ENCODE assay signal across 10 mouse cellular contexts in the genomic region with DNA sequence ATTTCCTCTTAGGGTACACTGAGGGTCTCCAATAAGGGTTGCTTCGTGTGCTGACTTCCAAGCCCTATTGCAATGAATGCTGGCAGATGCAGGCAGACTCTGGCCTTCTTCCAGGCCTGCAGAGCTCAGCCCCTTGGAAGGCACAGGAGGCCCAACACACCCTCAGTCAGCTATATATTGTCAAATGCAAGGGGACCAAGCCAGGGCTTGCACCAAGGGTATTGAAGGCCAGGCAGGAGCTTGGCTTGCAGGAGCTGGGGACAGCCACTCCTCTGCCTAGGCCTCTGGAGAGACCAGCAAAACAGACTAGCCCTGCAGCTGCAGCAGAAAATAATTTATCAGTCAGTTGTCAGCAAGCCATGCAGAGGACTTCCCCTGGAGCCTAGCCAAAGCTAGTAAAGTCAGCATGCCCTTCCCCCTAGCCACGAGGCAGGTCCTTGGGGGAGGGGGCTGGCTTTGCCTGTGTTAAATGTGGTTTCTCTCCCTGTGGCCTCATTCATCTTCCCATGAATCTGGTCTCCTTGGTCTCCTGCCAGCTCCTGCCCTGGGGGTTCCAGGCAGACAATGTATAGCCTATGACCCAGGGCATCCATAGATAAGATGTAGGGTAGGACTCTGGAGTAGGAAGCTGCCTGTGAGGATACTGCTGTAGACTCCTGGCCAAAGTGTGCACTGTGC. TPM values are rescaled to one million over a fixed set of nuclear protein-coding genes. Genes with fewer than 3 reads are reported as not detected.
DNase-seq lines count a peak whose midpoint lies in the region.
"Had no signal": no experiment of that assay in that cellular context is flagged by ENCODE, and none has a peak within 500 bp of the region (broad histone marks: within the 10 kb centered on the region; RNA-seq: fewer than 3 reads in every experiment).

No protein-coding gene starts in this region.

- WGBS in limb, embryonic 10.5 days, result 43% methylated on average over 2 of the region's 2 CpGs

- peak; percentile 12 for DNase-seq in gastrocnemius, postnatal 10 days
- no peak for DNase-seq in gastrocnemius, postnatal 25 days
- peak; percentile 3 for DNase-seq in ovary, postnatal 14 days (ENCODE audit: low spot score)
- DNase-seq in ovary, postnatal 36 days (ENCODE audit: low spot score), result no peak
- peak; percentile 56 for DNase-seq in limb, embryonic 10.5 days (ENCODE audit: low spot score)
- peak; percentile 35 for DNase-seq in yolk sac, embryonic 10.5 days (ENCODE audit: low spot score)
- no peak for DNase-seq in frontal cortex, postnatal 36 days (ENCODE audit: low spot score in 2 of 2)
- DNase-seq in lung, postnatal 25 days (ENCODE audit: low spot score), result no peak
- DNase-seq: cerebellum, adult 8-10 months had no signal

- H3K27ac ChIP-seq in limb, embryonic 10.5 days, result peak overlapping the region; percentile 39; the same call in 1 of the 2 replicates

- H3K4me3 ChIP-seq in limb, embryonic 10.5 days, result no peak overlapping the region
- H3K4me3 ChIP-seq: myocyte had no signal

- H3K27me3 ChIP-seq in limb, embryonic 10.5 days (ENCODE audit: low read depth, poor library complexity, severe bottlenecking), result peaks cover 15% of the 10 kb centered on the region; the same call in 1 of the 2 replicates

- no peaks in the 10 kb centered on the region for H3K9me3 ChIP-seq in limb, embryonic 10.5 days (replicated peaks)

- H3K4me1 ChIP-seq in limb, embryonic 10.5 days, result peaks cover 45% of the 10 kb centered on the region

- no peaks in the 10 kb centered on the region for H3K36me3 ChIP-seq in limb, embryonic 10.5 days

RNA-seq across cellular contexts. Expression of a gene that starts 43.6 kb away (rescaled TPM):
- 1 to 10 TPM; 1.5 to 2.5 TPM for total RNA-seq in gastrocnemius, postnatal 10 days (2021)
- total RNA-seq in gastrocnemius, postnatal 25 days (2021), result under 1 TPM in 1 of 2 experiments, not detected in 1; 0.19 TPM
- 61.8 and 91.8 TPM in 2 replicates for polyA plus RNA-seq in limb, embryonic 10.5 days (2016; fragmentation: Nextera tagmentation; extraction: Ambion mirVana)

Comparison
In these comparisons a context has a peak if more than half of its experiments do, and no peak if none do; other contexts are left out.
1. DNase-seq: peak in gastrocnemius, postnatal 10 days (single experiment), ovary, postnatal 14 days (single experiment), limb, embryonic 10.5 days (single experiment) and yolk sac, embryonic 10.5 days (single experiment); none in gastrocnemius, postnatal 25 days (single experiment), ovary, postnatal 36 days (single experiment), frontal cortex, postnatal 36 days (0 of 2) and lung, postnatal 25 days (single experiment).